Mouse (Mus musculus) liver, adult 2 months (tissue): ENCODE results near the gene Emx1. TPM values are rescaled to one million over a fixed set of nuclear protein-coding genes. Genes with fewer than 3 reads are reported as not detected.

Experiments used
- DNase-seq: peaks from one replicate; pipeline ENCODE4 v3.0.0-alpha.2; 2011; ENCODE audit warnings: low read depth, low spot score; ENCODE audit errors: extremely low read depth
- H3K27ac ChIP-seq: fragments of 200-500 bp; replicated peaks from 2 replicates; pipeline ENCODE4 v1.5.1; 2012; ENCODE audit warnings: low read depth, mild to moderate bottlenecking, control low read depth, inconsistent platforms, low read length; ENCODE audit not compliant: insufficient read depth
- H3K27me3 ChIP-seq: fragments of 200-500 bp; 2 replicates; pipeline ENCODE4 v1.6.1; 2012; ENCODE audit warnings: mild to moderate bottlenecking, moderate library complexity, low read length, inconsistent platforms; ENCODE audit not compliant: control insufficient read depth, insufficient read depth
- H3K36me3 ChIP-seq: fragments of 200-500 bp; 2 replicates; pipeline ENCODE4 v1.6.1; 2012; ENCODE audit warnings: low read length, inconsistent platforms; ENCODE audit not compliant: control insufficient read depth, insufficient read depth
- H3K4me1 ChIP-seq: fragments of 200-500 bp; 2 replicates; pipeline ENCODE4 v1.6.1; 2011; ENCODE audit warnings: low read length; ENCODE audit not compliant: control insufficient read depth, insufficient read depth
- H3K4me3 ChIP-seq: fragments of 200-500 bp; 2 replicates; pipeline ENCODE4 v1.5.1; 2011; ENCODE audit warnings: low read depth, mild to moderate bottlenecking, control low read depth, low read length, moderate library complexity; ENCODE audit not compliant: insufficient read depth
- H3K79me2 ChIP-seq: fragments of 200-500 bp; 2 replicates; pipeline ENCODE4 v1.6.1; 2012; ENCODE audit warnings: inconsistent platforms, mild to moderate bottlenecking, low read length, moderate library complexity; ENCODE audit not compliant: control insufficient read depth, insufficient read depth
- H3K9ac ChIP-seq: fragments of 200-500 bp; 2 replicates; pipeline ENCODE4 v1.6.1; 2012; ENCODE audit warnings: low read depth, mild to moderate bottlenecking, control low read depth, inconsistent platforms, low read length
- CTCF ChIP-seq: fragments of 200-500 bp; IDR thresholded peaks from 2 replicates; pipeline ENCODE4 v1.5.1; 2011; ENCODE audit warnings: low read depth, low read length, control low read depth
- POLR2A ChIP-seq: fragments of 200-500 bp; IDR thresholded peaks from 2 replicates; pipeline ENCODE4 v1.6.1; 2011; ENCODE audit warnings: low read length, control low read depth; ENCODE audit not compliant: insufficient read depth; ENCODE audit errors: extremely low read depth
- WGBS: fragments of 180-500 bp; shearing (Covaris S2); methylation state at CpG from one replicate; pipeline ENCODE4 v1.1.7; 2018; 5-methylcytosine and 5-hydroxymethylcytosine counted together
- polyA plus RNA-seq: library from polyadenylated mRNA; depleted of rRNA; stranded (reverse); fragments of >200 nt; gene quantifications from 2 replicates; pipeline ENCODE4 v1.2.3, GENCODE M21; 2012
- total RNA-seq: library from RNA; depleted of rRNA; stranded (reverse); fragments of >200 nt; gene quantifications from 2 replicates; pipeline ENCODE4 v1.2.3, GENCODE M21; 2014

The Emx1 gene
- total and polyA plus RNA-seq, 2 experiments, result not detected

DNA sequence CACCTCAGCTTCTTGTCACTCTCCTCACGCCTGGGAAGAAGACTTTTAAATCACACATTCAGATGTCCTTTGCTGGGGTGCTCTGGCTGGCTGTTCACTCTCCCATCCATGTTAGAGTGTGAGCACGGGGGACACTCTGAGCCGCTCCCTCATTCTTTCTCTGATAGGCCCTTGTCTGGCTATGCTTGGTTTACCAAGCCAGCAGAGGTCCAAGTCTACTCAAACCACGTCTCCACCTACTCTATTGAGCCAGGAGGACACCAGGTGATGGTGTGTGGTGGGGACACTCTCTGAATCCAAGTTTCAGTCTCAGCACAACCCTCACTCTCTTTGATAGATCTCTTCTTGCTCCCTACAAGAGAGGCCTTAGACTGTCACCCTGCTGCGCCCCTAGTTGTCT, 20.1 kb downstream of the Emx1 start:
- Histone ChIP-seq H3K79me2 (no peaks in the 10 kb centered on the region), H3K36me3 (no peaks in the 10 kb centered on the region), H3K4me3 (no peak overlapping the region), H3K4me1 (no peaks in the 10 kb centered on the region), H3K9ac (no peak overlapping the region), H3K27ac (no peak overlapping the region), H3K27me3 (no peaks in the 10 kb centered on the region)
- WGBS, result 69% methylated on average over 5 of the region's 5 CpGs
- no peak for TF ChIP-seq CTCF
- no peak for TF ChIP-seq POLR2A
- DNase-seq, result no peak

DNA sequence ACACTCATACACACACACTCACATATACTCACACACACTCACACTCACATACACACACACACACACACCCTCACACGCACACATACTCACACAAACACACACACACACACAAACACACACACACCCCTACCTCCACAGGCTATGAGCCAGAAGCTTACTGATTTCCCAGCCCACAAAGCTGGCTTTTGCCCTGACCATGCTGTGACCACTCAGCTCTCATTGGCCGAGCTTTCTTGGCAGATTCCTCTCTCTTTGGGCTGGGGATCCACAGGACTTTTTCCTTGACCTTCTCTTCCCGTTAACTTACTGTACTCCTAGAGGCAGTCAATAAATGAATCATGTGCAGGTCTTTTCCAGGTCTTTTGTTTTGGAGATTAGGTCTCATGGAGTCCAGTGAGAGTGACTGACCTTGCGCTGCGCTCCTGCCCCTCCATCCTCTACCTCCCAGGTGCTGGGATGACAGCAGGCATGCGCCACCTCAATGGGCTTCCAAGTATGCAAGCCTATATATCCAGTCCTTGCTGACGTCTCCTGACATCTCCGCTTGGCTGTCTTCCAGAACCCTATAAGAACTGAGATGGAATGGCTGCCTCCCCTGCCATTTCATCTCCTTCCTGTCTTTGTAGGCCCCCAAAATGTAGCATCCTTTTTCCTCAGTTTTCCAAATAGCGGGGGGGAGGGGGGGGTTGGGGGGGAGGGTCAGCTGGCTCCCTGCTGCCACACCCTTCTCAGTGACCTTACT, 22.2 kb downstream of the Emx1 start:
- H3K4me1 ChIP-seq, result no peaks in the 10 kb centered on the region
- H3K27me3 ChIP-seq, result no peaks in the 10 kb centered on the region
- no peak overlapping the region for H3K9ac ChIP-seq
- no peak overlapping the region for H3K27ac ChIP-seq
- H3K4me3 ChIP-seq, result no peak overlapping the region
- TF ChIP-seq CTCF, result no peak
- no peak for TF ChIP-seq POLR2A
- peak; percentile 28 for DNase-seq
- no peaks in the 10 kb centered on the region for H3K79me2 ChIP-seq
- 71% methylated on average over 9 of the region's 9 CpGs for WGBS
- no peaks in the 10 kb centered on the region for H3K36me3 ChIP-seq

DNA sequence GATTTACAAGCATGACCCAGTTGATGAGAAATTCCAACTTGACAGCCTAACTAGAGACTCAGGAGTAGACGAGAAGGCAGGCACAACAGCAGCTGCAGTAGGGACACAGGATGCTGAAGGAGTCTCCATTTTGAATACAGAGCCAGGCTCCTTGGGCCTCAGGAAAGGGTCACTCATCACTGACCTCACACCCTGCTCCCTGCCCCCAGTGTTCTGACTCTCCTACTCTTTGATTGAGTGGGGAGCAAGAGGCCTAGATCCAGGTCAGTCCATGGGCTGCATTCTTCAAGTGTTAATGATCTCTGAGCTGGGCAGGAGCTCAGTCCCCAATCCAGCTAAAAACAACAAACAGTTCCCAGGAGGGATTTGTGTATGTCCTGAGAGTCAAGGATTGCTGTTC, 23.4 kb downstream of the Emx1 start:
- Histone ChIP-seq H3K36me3 (no peaks in the 10 kb centered on the region), H3K4me1 (no peaks in the 10 kb centered on the region), H3K4me3 (no peak overlapping the region), H3K79me2 (no peaks in the 10 kb centered on the region), H3K27ac (no peak overlapping the region), H3K27me3 (no peaks in the 10 kb centered on the region), H3K9ac (no peak overlapping the region)
- no peak for TF ChIP-seq CTCF
- no peak for TF ChIP-seq POLR2A
- no peak for DNase-seq
- WGBS, result 86% methylated on average over 1 of the region's 1 CpGs

DNA sequence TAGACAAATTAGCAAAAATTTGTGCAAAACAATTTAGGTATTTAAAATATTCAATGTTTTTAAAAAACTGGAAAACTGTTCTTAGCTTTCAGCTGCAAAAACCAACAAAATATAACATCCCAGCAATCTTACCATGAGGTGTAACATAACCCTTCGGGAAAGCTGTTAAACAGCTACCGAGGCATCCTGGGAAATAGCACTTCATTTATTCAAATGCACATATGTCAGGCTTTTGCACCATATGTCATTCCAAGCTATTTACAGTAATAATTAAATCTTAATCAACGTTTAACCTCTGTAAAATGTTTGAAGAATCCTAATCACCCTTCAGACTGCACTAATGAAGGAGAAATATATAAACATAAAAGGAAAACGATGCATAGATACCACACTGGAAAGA, 31.0 kb downstream of the Emx1 start:
- TF ChIP-seq CTCF (no peak), POLR2A (no peak)
- Histone ChIP-seq H3K79me2 (no peaks in the 10 kb centered on the region), H3K9ac (no peak overlapping the region), H3K4me3 (no peak overlapping the region), H3K36me3 (no peaks in the 10 kb centered on the region), H3K27ac (no peak overlapping the region), H3K4me1 (no peaks in the 10 kb centered on the region), H3K27me3 (no peaks in the 10 kb centered on the region)
- no peak for DNase-seq
- WGBS, result 82% methylated on average over 4 of the region's 4 CpGs

DNA sequence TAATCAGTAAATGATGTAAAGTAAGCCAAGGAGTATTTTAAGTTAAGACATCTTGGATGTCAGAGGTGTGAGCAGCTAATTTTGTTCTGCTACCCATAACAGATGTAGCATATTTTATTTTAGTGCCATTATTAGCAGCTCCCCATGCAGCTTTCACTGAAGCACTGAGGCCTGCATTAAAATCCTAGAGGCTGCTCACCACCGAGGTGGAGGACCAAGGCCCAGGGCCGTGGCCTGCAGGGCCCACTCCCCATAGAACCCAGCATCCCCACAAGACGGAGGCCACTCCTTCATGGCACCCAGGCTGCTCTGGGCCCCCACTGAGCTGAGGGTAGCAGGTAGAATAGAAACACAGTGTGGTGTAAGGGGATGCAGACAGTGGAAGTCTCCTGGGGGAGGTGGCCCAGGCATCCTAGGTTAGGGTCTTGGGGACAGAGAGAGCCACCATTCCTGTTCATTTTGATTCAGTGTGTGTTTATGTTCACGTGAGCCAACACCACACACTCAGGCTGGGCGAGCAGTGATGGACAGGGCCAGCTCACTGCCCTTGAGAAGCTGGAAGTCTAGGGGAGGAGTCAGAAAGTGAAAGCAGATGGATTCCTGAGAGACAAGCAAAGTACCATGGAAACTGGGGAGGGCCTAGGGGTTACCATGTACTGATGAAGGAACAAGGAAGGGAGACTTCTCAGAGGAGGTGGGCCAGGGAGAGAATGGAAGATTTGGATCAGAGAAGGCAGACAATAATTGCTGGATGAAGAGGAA, 31.6 kb downstream of the Emx1 start:
- Histone ChIP-seq H3K36me3 (no peaks in the 10 kb centered on the region), H3K27me3 (no peaks in the 10 kb centered on the region), H3K4me1 (no peaks in the 10 kb centered on the region), H3K4me3 (no peak overlapping the region), H3K27ac (no peak overlapping the region), H3K79me2 (no peaks in the 10 kb centered on the region), H3K9ac (no peak overlapping the region)
- no peak for DNase-seq
- WGBS, result 78% methylated on average over 5 of the region's 5 CpGs
- no peak for TF ChIP-seq POLR2A
- TF ChIP-seq CTCF, result no peak

DNA sequence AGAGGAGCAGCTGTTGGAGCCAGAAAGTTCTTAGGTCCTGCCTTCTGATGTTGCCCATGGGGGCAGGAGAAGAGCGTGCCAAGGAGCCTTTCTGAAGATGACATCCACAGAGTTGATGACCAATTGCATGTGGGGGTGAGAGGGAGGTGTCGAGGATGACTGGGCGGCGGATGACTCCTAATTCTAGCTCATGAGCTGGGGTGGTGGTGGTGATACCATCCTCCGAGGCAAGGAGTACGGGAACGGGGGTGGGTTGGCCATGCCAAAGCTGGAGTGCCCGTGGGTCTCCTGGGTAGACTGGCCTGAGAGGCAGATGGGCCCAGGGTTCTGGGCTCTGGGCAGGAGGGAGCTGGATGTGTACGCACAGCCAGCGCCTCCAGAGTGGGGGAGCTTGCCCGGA, 32.5 kb downstream of the Emx1 start:
- 97% methylated on average over 11 of the region's 11 CpGs for WGBS
- H3K36me3 ChIP-seq, result no peaks in the 10 kb centered on the region
- no peak overlapping the region for H3K27ac ChIP-seq
- no peaks in the 10 kb centered on the region for H3K27me3 ChIP-seq
- no peak overlapping the region for H3K9ac ChIP-seq
- no peak for DNase-seq
- TF ChIP-seq CTCF (no peak), POLR2A (no peak)
- H3K79me2 ChIP-seq, result no peaks in the 10 kb centered on the region
- no peak overlapping the region for H3K4me3 ChIP-seq
- H3K4me1 ChIP-seq, result no peaks in the 10 kb centered on the region; the same call in 1 of the 2 replicates
